Mouse (Mus musculus) embryonic facial prominence, embryonic 13.5 days (tissue): Measurements from ENCODE around the gene Tmem132d. TPM values are rescaled to one million over a fixed set of nuclear protein-coding genes. Genes with fewer than 3 reads are reported as not detected.

ENCODE experiments used
- ATAC-seq: fragments of 200-750 bp; cut with Nextera tagmentation; 2 replicates; pipeline ENCODE4 v1.8.0; 2017; ENCODE audit warnings: low read depth; ENCODE audit not compliant: insufficient number of reproducible peaks, insufficient read depth, low FRiP score, low TSS enrichment
- H3K27ac ChIP-seq: fragments of 300-500 bp; sonication (generic); 2 replicates; pipeline ENCODE4 v1.5.1; 2015; ENCODE audit warnings: moderate library complexity, mild to moderate bottlenecking, inconsistent platforms
- H3K27me3 ChIP-seq: fragments of 300-500 bp; sonication (generic); 2 replicates; pipeline ENCODE4 v1.6.1; 2015; ENCODE audit warnings: mild to moderate bottlenecking, inconsistent platforms
- H3K36me3 ChIP-seq: fragments of 300-500 bp; sonication (generic); 2 replicates; pipeline ENCODE4 v1.6.1; 2015; ENCODE audit warnings: mild to moderate bottlenecking, inconsistent platforms
- H3K4me1 ChIP-seq: fragments of 300-500 bp; sonication (generic); 2 replicates; pipeline ENCODE4 v1.6.1; 2015; ENCODE audit warnings: inconsistent platforms
- H3K4me2 ChIP-seq: fragments of 300-500 bp; sonication (generic); 2 replicates; pipeline ENCODE4 v1.6.1; 2015; ENCODE audit warnings: moderate library complexity, mild to moderate bottlenecking, inconsistent platforms
- H3K4me3 ChIP-seq: fragments of 300-500 bp; sonication (generic); 2 replicates; pipeline ENCODE4 v1.5.1; 2015; ENCODE audit warnings: mild to moderate bottlenecking, inconsistent platforms
- H3K9ac ChIP-seq: fragments of 300-500 bp; sonication (generic); 2 replicates; pipeline ENCODE4 v1.6.1; 2015; ENCODE audit warnings: mild to moderate bottlenecking, inconsistent platforms
- H3K9me3 ChIP-seq: fragments of 300-500 bp; sonication (generic); 2 replicates; pipeline ENCODE4 v1.6.1; 2016; ENCODE audit warnings: inconsistent platforms
- WGBS: fragments of 180-500 bp; shearing (Covaris S2); methylation state at CpG from one replicate; pipeline ENCODE4 v1.1.7; 2015; ENCODE audit warnings: mixed read lengths; 5-methylcytosine and 5-hydroxymethylcytosine counted together
- polyA plus RNA-seq: library from polyadenylated mRNA; unstranded; fragments of >200 nt; fragmentation: Nextera tagmentation; extraction: Ambion mirVana; gene quantifications from 2 replicates; pipeline ENCODE4 v1.2.1, GENCODE M21; 2015

Tmem132d gene
- polyA plus RNA-seq, 1 experiment from 2014 or later: 1.8 TPM

GRCm38 (mm10) chr5:128439828-128440227, 7.0 kb upstream of the Tmem132d start:
- no peaks in the 10 kb centered on the region for H3K36me3 ChIP-seq
- no peak overlapping the region for H3K27ac ChIP-seq
- H3K4me3 ChIP-seq: no peak overlapping the region
- H3K9me3 ChIP-seq: no peaks in the 10 kb centered on the region
- no peak for ATAC-seq
- 0% methylated on average over 5 of the region's 5 CpGs for whole genome bisulfite sequencing
- H3K9ac ChIP-seq: no peak overlapping the region
- peaks cover 91% of the 10 kb centered on the region for H3K27me3 ChIP-seq
- H3K4me1 ChIP-seq: peaks cover 8% of the 10 kb centered on the region
- no peak overlapping the region for H3K4me2 ChIP-seq

GRCm38 (mm10) chr5:128438078-128438477, 5.2 kb upstream of the Tmem132d start:
- no peaks in the 10 kb centered on the region for H3K9me3 ChIP-seq
- H3K27me3 ChIP-seq: peaks cover 92% of the 10 kb centered on the region
- H3K9ac ChIP-seq: no peak overlapping the region
- WGBS: 74% methylated on average over 16 of the region's 16 CpGs
- no peak overlapping the region for H3K4me3 ChIP-seq
- H3K36me3 ChIP-seq: no peaks in the 10 kb centered on the region
- ATAC-seq: no peak
- no peak overlapping the region for H3K27ac ChIP-seq
- H3K4me1 ChIP-seq: peaks cover 13% of the 10 kb centered on the region
- no peak overlapping the region for H3K4me2 ChIP-seq

GRCm38 (mm10) chr5:128436909-128437308, 4.0 kb upstream of the Tmem132d start:
- peaks cover 20% of the 10 kb centered on the region; the same call in 1 of the 2 replicates for H3K4me1 ChIP-seq
- peaks cover 92% of the 10 kb centered on the region for H3K27me3 ChIP-seq
- no peak overlapping the region for H3K4me2 ChIP-seq
- H3K4me3 ChIP-seq: no peak overlapping the region
- H3K36me3 ChIP-seq: no peaks in the 10 kb centered on the region
- ATAC-seq: no peak
- no peaks in the 10 kb centered on the region for H3K9me3 ChIP-seq
- no peak overlapping the region for H3K9ac ChIP-seq
- 14% methylated on average over 9 of the region's 9 CpGs for WGBS
- no peak overlapping the region for H3K27ac ChIP-seq

GRCm38 (mm10) chr5:128435683-128436082, 2.8 kb upstream of the Tmem132d start:
- no peak overlapping the region for H3K4me3 ChIP-seq
- H3K4me2 ChIP-seq: no peak overlapping the region
- H3K4me1 ChIP-seq: peaks cover 22% of the 10 kb centered on the region; the same call in 1 of the 2 replicates
- H3K27ac ChIP-seq: no peak overlapping the region
- no peaks in the 10 kb centered on the region for H3K36me3 ChIP-seq
- peaks cover 95% of the 10 kb centered on the region for H3K27me3 ChIP-seq
- no peaks in the 10 kb centered on the region for H3K9me3 ChIP-seq
- H3K9ac ChIP-seq: no peak overlapping the region
- 55% methylated on average over 5 of the region's 5 CpGs for WGBS
- no peak for ATAC-seq

GRCm38 (mm10) chr5:128433786-128434185, 909 bp upstream of the Tmem132d start:
- no peak overlapping the region for H3K9ac ChIP-seq
- peaks cover 96% of the 10 kb centered on the region for H3K27me3 ChIP-seq
- H3K27ac ChIP-seq: no peak overlapping the region
- ATAC-seq: no peak
- H3K4me1 ChIP-seq: peaks cover 22% of the 10 kb centered on the region; the same call in 1 of the 2 replicates
- WGBS: 39% methylated on average over 9 of the region's 9 CpGs
- no peaks in the 10 kb centered on the region for H3K9me3 ChIP-seq
- H3K4me3 ChIP-seq: no peak overlapping the region
- no peaks in the 10 kb centered on the region for H3K36me3 ChIP-seq
- no peak overlapping the region for H3K4me2 ChIP-seq

- H3K9me3 ChIP-seq: no peaks in the 10 kb centered on the region
- WGBS: under 1% methylated on average over 32 of the region's 37 CpGs
- H3K4me3 ChIP-seq: peak overlapping the region; percentile 51
- no peak overlapping the region for H3K27ac ChIP-seq
- ATAC-seq: no peak
- peak overlapping the region; percentile 65 for H3K9ac ChIP-seq
- peaks cover 83% of the 10 kb centered on the region for H3K27me3 ChIP-seq
- H3K36me3 ChIP-seq: no peaks in the 10 kb centered on the region
- peaks cover 22% of the 10 kb centered on the region; the same call in 1 of the 2 replicates for H3K4me1 ChIP-seq
- peak overlapping the region; percentile 86 for H3K4me2 ChIP-seq
Measured at GRCm38 (mm10) chr5:128432422-128432821, 455 bp downstream of the Tmem132d start.

- Histone ChIP-seq H3K4me3 (no peak overlapping the region), H3K27ac (no peak overlapping the region), H3K4me1 (no peaks in the 10 kb centered on the region), H3K36me3 (no peaks in the 10 kb centered on the region), H3K9ac (no peak overlapping the region), H3K4me2 (no peak overlapping the region), H3K27me3 (peaks cover 8% of the 10 kb centered on the region), H3K9me3 (peaks cover 5% of the 10 kb centered on the region; the same call in 1 of the 2 replicates)
- no peak for ATAC-seq
- WGBS: 81% methylated on average over 4 of the region's 4 CpGs
Measured at GRCm38 (mm10) chr5:128424636-128425035, 8.2 kb downstream of the Tmem132d start.

GRCm38 (mm10) chr5:128424213-128424612, 8.7 kb downstream of the Tmem132d start:
- Histone ChIP-seq H3K9ac (no peak overlapping the region), H3K4me1 (no peaks in the 10 kb centered on the region), H3K36me3 (no peaks in the 10 kb centered on the region), H3K4me3 (no peak overlapping the region), H3K27ac (no peak overlapping the region), H3K4me2 (no peak overlapping the region), H3K9me3 (peaks cover 5% of the 10 kb centered on the region; the same call in 1 of the 2 replicates), H3K27me3 (peaks cover 5% of the 10 kb centered on the region; the same call in 1 of the 2 replicates)
- no peak for ATAC-seq
- WGBS: 78% methylated on average over 2 of the region's 2 CpGs

GRCm38 (mm10) chr5:128422090-128422489, 10.8 kb downstream of the Tmem132d start:
- Histone ChIP-seq H3K9me3 (peaks cover 5% of the 10 kb centered on the region; the same call in 1 of the 2 replicates), H3K4me1 (no peaks in the 10 kb centered on the region), H3K4me3 (no peak overlapping the region), H3K27me3 (no peaks in the 10 kb centered on the region), H3K27ac (no peak overlapping the region), H3K4me2 (no peak overlapping the region), H3K9ac (no peak overlapping the region), H3K36me3 (no peaks in the 10 kb centered on the region)
- ATAC-seq: no peak
- WGBS: 91% methylated on average over 2 of the region's 2 CpGs

GRCm38 (mm10) chr5:128418149-128418710, 14.6 kb downstream of the Tmem132d start:
- Histone ChIP-seq H3K27ac (no peak overlapping the region), H3K36me3 (no peaks in the 10 kb centered on the region), H3K4me2 (no peak overlapping the region), H3K4me3 (no peak overlapping the region), H3K4me1 (no peaks in the 10 kb centered on the region), H3K9ac (no peak overlapping the region), H3K9me3 (peaks cover 5% of the 10 kb centered on the region; the same call in 1 of the 2 replicates), H3K27me3 (no peaks in the 10 kb centered on the region)
- 40% methylated on average over 11 of the region's 11 CpGs for WGBS
- ATAC-seq: no peak

- 60% methylated on average over 8 of the region's 8 CpGs for WGBS
- Histone ChIP-seq H3K4me1 (no peaks in the 10 kb centered on the region), H3K27me3 (no peaks in the 10 kb centered on the region), H3K36me3 (no peaks in the 10 kb centered on the region), H3K9ac (no peak overlapping the region), H3K4me2 (no peak overlapping the region), H3K27ac (no peak overlapping the region), H3K4me3 (no peak overlapping the region), H3K9me3 (no peaks in the 10 kb centered on the region)
- no peak for ATAC-seq
Measured at GRCm38 (mm10) chr5:128414056-128414455, 18.8 kb downstream of the Tmem132d start.

- Histone ChIP-seq H3K4me2 (no peak overlapping the region), H3K36me3 (no peaks in the 10 kb centered on the region), H3K27ac (no peak overlapping the region), H3K27me3 (no peaks in the 10 kb centered on the region), H3K9me3 (no peaks in the 10 kb centered on the region), H3K4me3 (no peak overlapping the region), H3K4me1 (no peaks in the 10 kb centered on the region), H3K9ac (no peak overlapping the region)
- no peak for ATAC-seq
- 55% methylated on average over 6 of the region's 6 CpGs for WGBS
Measured at GRCm38 (mm10) chr5:128412306-128412705, 20.6 kb downstream of the Tmem132d start.
